Mouse (Mus musculus) forebrain, embryonic 15.5 days (tissue): ENCODE data around the gene Gstm7. TPM values are rescaled to one million over a fixed set of nuclear protein-coding genes. Genes with fewer than 3 reads are reported as not detected.
"Not testable (repeated sequence)": the region's sequence is repeated elsewhere in the genome, so short reads cannot be mapped to it uniquely, and the experiment has no call there.

Experiments used
- ATAC-seq: fragments of 200-750 bp; cut with Nextera tagmentation; replicated peaks from 2 replicates; pipeline ENCODE4 v1.8.0; 2017; ENCODE audit warnings: mild to moderate bottlenecking, moderate TSS enrichment, moderate library complexity
- H3K27ac ChIP-seq: fragments of 300-500 bp; sonication (generic); replicated peaks from 2 replicates; pipeline ENCODE4 v1.5.1; 2015; ENCODE audit warnings: mild to moderate bottlenecking, inconsistent platforms
- H3K27me3 ChIP-seq: fragments of 300-500 bp; sonication (generic); 2 replicates; pipeline ENCODE4 v1.6.1; 2015; ENCODE audit warnings: inconsistent platforms
- H3K36me3 ChIP-seq: fragments of 300-500 bp; sonication (generic); 2 replicates; pipeline ENCODE4 v1.6.1; 2015; ENCODE audit warnings: mild to moderate bottlenecking, inconsistent platforms
- H3K4me1 ChIP-seq: fragments of 300-500 bp; sonication (generic); 2 replicates; pipeline ENCODE4 v1.6.1; 2015; ENCODE audit warnings: inconsistent platforms
- H3K4me2 ChIP-seq: fragments of 300-500 bp; sonication (generic); replicated peaks from 2 replicates; pipeline ENCODE4 v1.6.1; 2015; ENCODE audit warnings: mild to moderate bottlenecking, inconsistent platforms
- H3K4me3 ChIP-seq: fragments of 300-500 bp; sonication (generic); 2 replicates; pipeline ENCODE4 v1.5.1; 2015; ENCODE audit warnings: mild to moderate bottlenecking, inconsistent platforms
- H3K9ac ChIP-seq: fragments of 300-500 bp; sonication (generic); replicated peaks from 2 replicates; pipeline ENCODE4 v1.6.1; 2015; ENCODE audit warnings: mild to moderate bottlenecking, inconsistent platforms
- H3K9me3 ChIP-seq: fragments of 300-500 bp; sonication (generic); 2 replicates; pipeline ENCODE4 v1.6.1; 2016; ENCODE audit warnings: inconsistent platforms
- WGBS: fragments of 180-500 bp; shearing (Covaris S2); methylation state at CpG from one replicate; pipeline ENCODE4 v1.1.7; 2015; ENCODE audit warnings: mixed read lengths; 5-methylcytosine and 5-hydroxymethylcytosine counted together
- polyA plus RNA-seq: library from polyadenylated mRNA; unstranded; fragments of >200 nt; fragmentation: Nextera tagmentation; extraction: Ambion mirVana; gene quantifications from 2 replicates; pipeline ENCODE4 v1.2.1, GENCODE M21; 2015

The Gstm7 gene
- polyA plus RNA-seq: 74.8 and 81.6 TPM in 2 replicates

DNA sequence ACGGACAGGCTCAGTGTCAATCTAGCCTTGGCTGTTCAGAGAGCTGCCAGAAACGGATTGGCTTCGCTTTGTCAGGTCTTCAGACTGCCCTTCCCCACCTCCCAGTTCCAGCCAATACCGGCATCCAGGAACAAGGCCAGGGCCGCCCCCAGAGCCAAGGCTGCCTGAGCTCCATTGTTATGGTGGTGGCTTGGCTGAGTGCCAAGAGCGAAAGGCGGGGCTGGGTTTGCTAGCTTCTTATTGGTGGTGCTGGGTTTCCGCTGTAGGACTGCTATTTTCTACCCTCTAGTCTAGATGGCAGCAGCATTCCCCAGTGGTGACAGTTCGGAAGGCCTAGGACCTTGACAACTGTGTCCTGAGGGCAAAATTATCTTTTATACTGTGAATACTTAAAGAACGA lies at the start of gene Gstm7:
TSS of gene Gstm7 (minus strand) at position 148 of the 400 bp plus-strand sequence.
- Histone ChIP-seq H3K9ac (peak within 1 kb of the TSS; percentile 37), H3K27ac (peak within 1 kb of the TSS; percentile 85), H3K9me3 (no peaks in the 10 kb centered on the region), H3K36me3 (no peaks in the 10 kb centered on the region), H3K4me3 (peak within 1 kb of the TSS; percentile 39), H3K4me2 (peak within 1 kb of the TSS; percentile 47), H3K4me1 (peaks cover 26% of the 10 kb centered on the region), H3K27me3 (no peaks in the 10 kb centered on the region)
- WGBS: under 1% methylated on average over 10 of the region's 10 CpGs
- peak; percentile 96 for ATAC-seq

DNA sequence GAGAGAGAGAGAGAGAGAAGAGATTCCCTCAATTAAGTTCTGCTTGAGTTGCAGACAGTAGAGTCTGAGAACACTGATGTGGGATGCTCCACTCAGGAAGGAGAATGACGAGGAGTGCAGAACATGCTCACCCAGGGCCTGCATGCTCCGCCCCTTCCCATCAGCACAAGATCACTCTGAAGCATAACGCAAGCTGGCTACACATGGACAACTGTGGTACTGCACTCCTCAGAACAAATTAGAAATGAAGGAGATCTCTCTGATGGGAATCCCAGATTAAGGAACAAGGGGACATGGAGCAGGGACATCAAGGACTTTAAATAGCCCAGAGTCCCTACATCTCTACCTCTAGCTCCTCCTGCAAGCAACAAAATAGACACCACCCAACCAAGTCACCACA lies 49.6 kb upstream of the Gstm7 start:
- Histone ChIP-seq H3K27me3 (no peaks in the 10 kb centered on the region), H3K4me1 (no peaks in the 10 kb centered on the region), H3K9ac (no peak overlapping the region), H3K4me2 (no peak overlapping the region), H3K36me3 (no peaks in the 10 kb centered on the region), H3K4me3 (no peak overlapping the region), H3K27ac (no peak overlapping the region), H3K9me3 (no peaks in the 10 kb centered on the region)
- no peak for ATAC-seq
- WGBS: 69% methylated on average over 3 of the region's 3 CpGs

GRCm38 (mm10) chr3:107977691-107978090 lies 46.1 kb upstream of the Gstm7 start:
- no peaks in the 10 kb centered on the region for H3K36me3 ChIP-seq
- no peak overlapping the region for H3K9ac ChIP-seq
- 82% methylated on average over 3 of the region's 3 CpGs for WGBS
- no peak overlapping the region for H3K4me3 ChIP-seq
- no peaks in the 10 kb centered on the region for H3K9me3 ChIP-seq
- no peaks in the 10 kb centered on the region for H3K4me1 ChIP-seq
- H3K27ac ChIP-seq: no peak overlapping the region
- no peak for ATAC-seq
- no peak overlapping the region for H3K4me2 ChIP-seq
- no peaks in the 10 kb centered on the region for H3K27me3 ChIP-seq

- H3K9me3 ChIP-seq: no peaks in the 10 kb centered on the region
- H3K4me3 ChIP-seq: no peak overlapping the region
- H3K27ac ChIP-seq: no peak overlapping the region
- H3K27me3 ChIP-seq: no peaks in the 10 kb centered on the region
- H3K36me3 ChIP-seq: no peaks in the 10 kb centered on the region
- no peak overlapping the region for H3K9ac ChIP-seq
- ATAC-seq: no peak
- no peak overlapping the region for H3K4me2 ChIP-seq
- H3K4me1 ChIP-seq: no peaks in the 10 kb centered on the region
- WGBS: 92% methylated on average over 1 of the region's 1 CpGs
Measured at GRCm38 (mm10) chr3:107974237-107974636, 42.6 kb upstream of the Gstm7 start.

GRCm38 (mm10) chr3:107972070-107972469 lies 40.5 kb upstream of the Gstm7 start:
- Histone ChIP-seq H3K4me3 (no peak overlapping the region), H3K9ac (no peak overlapping the region), H3K9me3 (no peaks in the 10 kb centered on the region), H3K27me3 (no peaks in the 10 kb centered on the region), H3K4me1 (no peaks in the 10 kb centered on the region), H3K36me3 (no peaks in the 10 kb centered on the region), H3K27ac (no peak overlapping the region), H3K4me2 (no peak overlapping the region)
- WGBS: 91% methylated on average over 3 of the region's 3 CpGs
- no peak for ATAC-seq

- 52% methylated on average over 3 of the region's 3 CpGs for WGBS
- not testable (repeated sequence) for H3K36me3 ChIP-seq, H3K4me2 ChIP-seq, H3K27me3 ChIP-seq, H3K9ac ChIP-seq, ATAC-seq, H3K4me1 ChIP-seq, H3K9me3 ChIP-seq, H3K27ac ChIP-seq, H3K4me3 ChIP-seq
Measured at GRCm38 (mm10) chr3:107971101-107971500, 39.5 kb upstream of the Gstm7 start.

- 76% methylated on average over 13 of the region's 13 CpGs for WGBS
- H3K9me3 ChIP-seq: no peaks in the 10 kb centered on the region
- no peak within 1 kb of the TSS for H3K4me2 ChIP-seq
- H3K27ac ChIP-seq: no peak within 1 kb of the TSS
- H3K9ac ChIP-seq: no peak within 1 kb of the TSS
- 0 out of 2 replicates have a peak, but pooled peaks cover 5% of the 10 kb centered on the region for H3K4me1 ChIP-seq
- H3K4me3 ChIP-seq: no peak within 1 kb of the TSS
- H3K36me3 ChIP-seq: no peaks in the 10 kb centered on the region
- no peak for ATAC-seq
- H3K27me3 ChIP-seq: no peaks in the 10 kb centered on the region
Measured at GRCm38 (mm10) chr3:107968724-107969395, 37.2 kb upstream of the Gstm7 start, which contains the start of gene Gstm3. Gene Gstm3, minus strand, starts transcription at chr3:107969283.

- Histone ChIP-seq H3K36me3 (no peaks in the 10 kb centered on the region), H3K9ac (no peak overlapping the region), H3K4me1 (0 out of 2 replicates have a peak, but pooled peaks cover 5% of the 10 kb centered on the region), H3K27me3 (no peaks in the 10 kb centered on the region), H3K4me2 (no peak overlapping the region), H3K4me3 (no peak overlapping the region), H3K9me3 (no peaks in the 10 kb centered on the region), H3K27ac (no peak overlapping the region)
- WGBS: 99% methylated on average over 5 of the region's 5 CpGs
- ATAC-seq: no peak
Measured at GRCm38 (mm10) chr3:107966631-107967030, 35.0 kb upstream of the Gstm7 start.

DNA sequence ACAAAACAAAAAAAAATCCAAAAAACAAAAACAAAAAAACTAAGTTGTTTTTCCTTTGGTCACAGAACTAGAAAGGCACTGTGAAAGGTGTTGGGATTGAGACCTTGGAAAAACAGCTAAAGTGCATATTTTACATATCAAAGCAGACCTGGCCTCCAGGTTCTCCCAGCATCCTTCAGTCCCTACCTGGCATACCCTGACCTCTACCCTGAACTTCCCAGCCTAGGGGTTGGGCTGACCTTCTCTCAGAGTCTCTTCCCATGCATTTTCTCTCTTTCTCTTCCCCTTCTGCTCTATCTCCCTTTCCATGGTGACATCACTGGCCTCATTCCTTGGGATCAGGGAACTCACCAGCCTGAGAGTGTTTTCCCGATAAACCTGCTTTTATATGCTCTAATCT lies 34.0 kb upstream of the Gstm7 start:
- Histone ChIP-seq H3K9ac (no peak overlapping the region), H3K27ac (no peak overlapping the region), H3K36me3 (no peaks in the 10 kb centered on the region), H3K4me1 (0 out of 2 replicates have a peak, but pooled peaks cover 5% of the 10 kb centered on the region), H3K4me2 (no peak overlapping the region), H3K27me3 (no peaks in the 10 kb centered on the region), H3K9me3 (no peaks in the 10 kb centered on the region), H3K4me3 (no peak overlapping the region)
- 56% methylated on average over 1 of the region's 1 CpGs for whole genome bisulfite sequencing
- no peak for ATAC-seq

- 55% methylated on average over 5 of the region's 5 CpGs for whole genome bisulfite sequencing
- Histone ChIP-seq H3K4me2 (no peak overlapping the region), H3K27me3 (no peaks in the 10 kb centered on the region), H3K36me3 (no peaks in the 10 kb centered on the region), H3K4me3 (no peak overlapping the region), H3K9ac (no peak overlapping the region), H3K27ac (no peak overlapping the region), H3K4me1 (0 out of 2 replicates have a peak, but pooled peaks cover 5% of the 10 kb centered on the region), H3K9me3 (no peaks in the 10 kb centered on the region)
- ATAC-seq: no peak
Measured at GRCm38 (mm10) chr3:107964656-107965308, 33.2 kb upstream of the Gstm7 start.

DNA sequence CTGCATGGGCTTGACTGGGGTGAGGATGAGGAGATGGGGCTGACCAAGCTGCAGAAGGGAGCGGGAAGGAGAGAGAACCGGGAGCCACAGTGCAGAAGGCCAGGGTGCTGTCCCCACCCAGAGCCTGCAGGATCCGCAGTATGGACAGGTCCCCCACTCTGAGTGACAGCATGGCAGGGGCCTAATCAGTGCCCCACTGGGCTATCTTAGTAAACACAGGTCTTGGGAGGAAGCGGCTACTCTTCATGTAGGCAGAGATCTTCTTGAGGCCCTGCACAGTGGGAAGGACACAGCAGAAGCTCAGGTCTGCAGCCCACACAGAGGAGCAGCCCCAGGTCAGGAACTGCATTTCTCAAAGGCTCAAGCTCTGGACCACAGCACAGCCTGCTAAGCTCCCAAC lies 32.4 kb upstream of the Gstm7 start:
- WGBS: 89% methylated on average over 4 of the region's 4 CpGs
- H3K36me3 ChIP-seq: no peaks in the 10 kb centered on the region

GRCm38 (mm10) chr3:107955260-107955659 lies 23.6 kb upstream of the Gstm7 start:
- H3K27ac ChIP-seq, ATAC-seq: not testable (repeated sequence)

More for the DNA sequence above, 32.4 kb upstream of the Gstm7 start:
- no peak overlapping the region for H3K27ac ChIP-seq
- H3K9me3 ChIP-seq: no peaks in the 10 kb centered on the region
- H3K4me3 ChIP-seq: no peak overlapping the region
- no peak overlapping the region for H3K4me2 ChIP-seq
- 0 out of 2 replicates have a peak, but pooled peaks cover 5% of the 10 kb centered on the region for H3K4me1 ChIP-seq
- no peaks in the 10 kb centered on the region for H3K27me3 ChIP-seq
- ATAC-seq: no peak
- no peak overlapping the region for H3K9ac ChIP-seq

More at GRCm38 (mm10) chr3:107955260-107955659, 23.6 kb upstream of the Gstm7 start:
- 88% methylated on average over 9 of the region's 9 CpGs for WGBS
- not testable (repeated sequence) for H3K4me2 ChIP-seq, H3K9me3 ChIP-seq, H3K4me3 ChIP-seq, H3K27me3 ChIP-seq, H3K36me3 ChIP-seq, H3K4me1 ChIP-seq, H3K9ac ChIP-seq
